Mouse (Mus musculus) MEL (cell line): ENCODE measurements around the gene Amt. TPM values are rescaled to one million over a fixed set of nuclear protein-coding genes. Genes with fewer than 3 reads are reported as not detected.

Experiments used
- DNase-seq: peaks from one replicate; pipeline ENCODE4 v3.0.0; 2011; ENCODE audit warnings: low read depth, low spot score
- H3K27ac ChIP-seq: 2 replicates; pipeline ENCODE4 v1.5.1; 2012; ENCODE audit warnings: low read depth, mild to moderate bottlenecking, control low read depth, low read length, moderate library complexity; ENCODE audit not compliant: control insufficient read depth
- H3K27me3 ChIP-seq, 2 experiments: fragments of 150-350 bp in 1 of 2; sonication (generic) in 1 of 2; 2 replicates each; pipeline ENCODE4 v1.6.1; 2012; ENCODE audit warnings: low read length in 2 of 2, mild to moderate bottlenecking in 2 of 2, improper control_type of control experiment in 1 of 2, moderate library complexity in 1 of 2; ENCODE audit not compliant: insufficient read depth in 2 of 2, control insufficient read depth in 1 of 2
- H3K36me3 ChIP-seq, 2 experiments: 2 replicates each; pipeline ENCODE4 v1.6.1; 2012 to 2014; ENCODE audit warnings: low read length in 2 of 2, improper control_type of control experiment in 1 of 2, inconsistent platforms in 1 of 2, mild to moderate bottlenecking in 1 of 2; ENCODE audit not compliant: insufficient read depth in 2 of 2, control insufficient read depth in 1 of 2
- H3K4me1 ChIP-seq, 2 experiments: fragments of 150-350 bp in 1 of 2; sonication (generic) in 1 of 2; 2 replicates each; pipeline ENCODE4 v1.6.1; 2012; ENCODE audit warnings: low read length in 2 of 2, improper control_type of control experiment in 1 of 2, mild to moderate bottlenecking in 1 of 2; ENCODE audit not compliant: insufficient read depth in 2 of 2, control insufficient read depth in 1 of 2
- H3K4me3 ChIP-seq, 2 experiments: fragments of 150-350 bp in 1 of 2; sonication (generic) in 1 of 2; 2 replicates each; pipeline ENCODE4 v1.5.1; 2012; ENCODE audit warnings: low read depth in 2 of 2, low read length in 2 of 2, mild to moderate bottlenecking in 2 of 2, moderate library complexity in 2 of 2, control low read depth in 1 of 2, improper control_type of control experiment in 1 of 2; ENCODE audit not compliant: control insufficient read depth in 1 of 2, insufficient read depth in 1 of 2
- H3K79me2 ChIP-seq: 2 replicates; pipeline ENCODE4 v1.6.1; 2012; ENCODE audit warnings: mild to moderate bottlenecking, low read length, moderate library complexity; ENCODE audit not compliant: control insufficient read depth, poor library complexity, insufficient read depth
- H3K9ac ChIP-seq: 2 replicates; pipeline ENCODE4 v1.6.1; 2012; ENCODE audit warnings: low read depth, mild to moderate bottlenecking, control low read depth, low read length, moderate library complexity; ENCODE audit not compliant: control insufficient read depth, poor library complexity, severe bottlenecking
- H3K9me3 ChIP-seq: fragments of 150-350 bp; sonication (generic); replicated peaks from 2 replicates; pipeline ENCODE4 v1.6.1; 2012; ENCODE audit warnings: mild to moderate bottlenecking, low read length, improper control_type of control experiment, moderate library complexity; ENCODE audit not compliant: insufficient read depth
- CHD2 ChIP-seq: IDR thresholded peaks from 2 replicates; pipeline ENCODE4 v1.6.1; 2011; ENCODE audit warnings: low read length, improper control_type of control experiment
- ELF1 ChIP-seq: IDR thresholded peaks from 2 replicates; pipeline ENCODE4 v1.6.1; 2014; ENCODE audit warnings: low read depth, mild to moderate bottlenecking, inconsistent platforms, low read length, improper control_type of control experiment, moderate library complexity
- EP300 ChIP-seq, 2 experiments: IDR thresholded peaks; 2 replicates each; pipeline ENCODE4 v1.6.1; 2011; ENCODE audit warnings: improper control_type of control experiment in 2 of 2, low read length in 2 of 2, low read depth in 1 of 2, mild to moderate bottlenecking in 1 of 2
- GABPA ChIP-seq: IDR thresholded peaks from 2 replicates; pipeline ENCODE4 v1.6.1; 2012; ENCODE audit warnings: low read depth, mild to moderate bottlenecking, inconsistent platforms, low read length, improper control_type of control experiment, moderate library complexity
- GATA1 ChIP-seq: IDR thresholded peaks from 2 replicates; pipeline ENCODE4 v1.6.1; 2011; ENCODE audit warnings: low read depth, low read length, improper control_type of control experiment
- HCFC1 ChIP-seq: IDR thresholded peaks from 2 replicates; pipeline ENCODE4 v1.6.1; 2012; ENCODE audit warnings: low read depth, mild to moderate bottlenecking, inconsistent platforms, low read length, improper control_type of control experiment, moderate library complexity
- KAT2A ChIP-seq: conservative IDR thresholded peaks from 2 replicates; pipeline ENCODE4 v1.6.1; 2012; ENCODE audit warnings: low read depth, low read length, improper control_type of control experiment, inconsistent platforms
- MAFK ChIP-seq: IDR thresholded peaks from 2 replicates; pipeline ENCODE4 v1.6.1; 2011; ENCODE audit warnings: low read depth, mild to moderate bottlenecking, low read length, improper control_type of control experiment, borderline replicate concordance
- MAX ChIP-seq: IDR thresholded peaks from 2 replicates; pipeline ENCODE4 v1.6.1; 2011; ENCODE audit warnings: low read length, improper control_type of control experiment
- MAZ ChIP-seq: IDR thresholded peaks from 2 replicates; pipeline ENCODE4 v1.6.1; 2012; ENCODE audit warnings: low read depth, mild to moderate bottlenecking, inconsistent platforms, low read length, improper control_type of control experiment
- MXI1 ChIP-seq: IDR thresholded peaks from 2 replicates; pipeline ENCODE4 v1.6.1; 2011; ENCODE audit warnings: mild to moderate bottlenecking, low read depth, low read length, improper control_type of control experiment
- MYB ChIP-seq: IDR thresholded peaks from 2 replicates; pipeline ENCODE4 v1.6.1; 2011; ENCODE audit warnings: mild to moderate bottlenecking, low read depth, low read length, improper control_type of control experiment
- MYC ChIP-seq: IDR thresholded peaks from 2 replicates; pipeline ENCODE4 v1.6.1; 2011; ENCODE audit warnings: low read depth, mild to moderate bottlenecking, low read length, improper control_type of control experiment, moderate library complexity
- NELFE ChIP-seq: IDR thresholded peaks from 2 replicates; pipeline ENCODE4 v1.6.1; 2011; ENCODE audit warnings: low read depth, low read length, improper control_type of control experiment
- POLR2A ChIP-seq, 2 experiments: IDR thresholded peaks; 2 replicates each; pipeline ENCODE4 v1.6.1; 2011 to 2012; ENCODE audit warnings: low read length in 2 of 2, mild to moderate bottlenecking in 2 of 2, control low read depth in 1 of 2, improper control_type of control experiment in 1 of 2, low read depth in 1 of 2, moderate library complexity in 1 of 2; ENCODE audit not compliant: control insufficient read depth in 1 of 2, insufficient read depth in 1 of 2, poor library complexity in 1 of 2
- POLR2AphosphoS2 ChIP-seq: IDR thresholded peaks from 2 replicates; pipeline ENCODE4 v1.6.1; 2011; ENCODE audit warnings: low read length, improper control_type of control experiment
- RCOR1 ChIP-seq: IDR thresholded peaks from 2 replicates; pipeline ENCODE4 v1.6.1; 2012; ENCODE audit warnings: low read depth, mild to moderate bottlenecking, inconsistent platforms, low read length, improper control_type of control experiment
- SIN3A ChIP-seq: IDR thresholded peaks from 2 replicates; pipeline ENCODE4 v1.6.1; 2012; ENCODE audit warnings: low read length, improper control_type of control experiment, inconsistent platforms
- TBP ChIP-seq: IDR thresholded peaks from 2 replicates; pipeline ENCODE4 v1.8.0; 2011; ENCODE audit warnings: low read depth, low read length, improper control_type of control experiment
- TCF12 ChIP-seq: IDR thresholded peaks from 2 replicates; pipeline ENCODE4 v1.6.1; 2014; ENCODE audit warnings: low read depth, mild to moderate bottlenecking, inconsistent platforms, low read length, improper control_type of control experiment, moderate library complexity
- ZMIZ1 ChIP-seq: IDR thresholded peaks from 2 replicates; pipeline ENCODE4 v1.6.1; 2012; ENCODE audit warnings: low read depth, mild to moderate bottlenecking, inconsistent platforms, low read length, improper control_type of control experiment, moderate library complexity
- ZNF384 ChIP-seq: IDR thresholded peaks from 2 replicates; pipeline ENCODE4 v1.6.1; 2012; ENCODE audit warnings: low read depth, mild to moderate bottlenecking, inconsistent platforms, low read length, improper control_type of control experiment
- polyA plus RNA-seq, 2 experiments: library from polyadenylated mRNA; stranded (reverse) in 1 of 2; unstranded in 1 of 2; fragments of >175 nt in 1 of 2; fragments of >200 nt in 1 of 2; gene quantifications; 2 replicates each; pipeline versions ENCODE4 v1.2.1 to v1.2.4; 2012; ENCODE audit warnings: low replicate concordance in 2 of 2, low read depth in 1 of 2; ENCODE audit not compliant: insufficient read length in 2 of 2, insufficient read depth in 1 of 2, missing spikeins in 1 of 2
- total RNA-seq: library from RNA; depleted of rRNA; stranded (reverse); fragments of 300-350 nt; gene quantifications from 2 replicates; pipeline ENCODE4 v1.2.3, GENCODE M21; 2012

Gene Amt
- total and polyA plus RNA-seq, 3 experiments, result 0.15 to 0.58 TPM; not detected in 1

DNA sequence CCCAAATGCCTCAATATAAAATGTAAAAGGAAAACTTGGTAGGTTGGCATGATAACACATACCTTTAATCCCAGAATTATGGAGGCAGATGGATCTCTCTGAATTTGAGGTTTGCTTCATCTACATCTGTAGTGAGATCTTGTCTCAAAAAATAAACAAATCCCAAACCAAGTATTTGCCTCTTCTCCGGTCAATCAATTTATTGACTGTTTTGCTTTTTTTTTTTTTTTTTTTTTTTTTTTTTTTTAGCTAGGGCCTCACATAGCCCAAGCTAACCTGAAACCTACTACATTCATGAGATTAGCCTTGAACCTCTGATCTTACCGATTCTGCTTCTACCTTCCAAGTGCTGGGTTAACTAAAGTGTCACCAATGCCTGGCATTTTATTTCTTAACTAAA, 7.3 kb upstream of the Amt start:
- Histone ChIP-seq H3K4me3 (peak overlapping the region in 1 of 2 experiments; percentile 81; a peak in 2 of 4 replicates), H3K36me3 (peaks cover 0 to 3% of the 10 kb centered on the region in 2 experiments; a peak in 2 of 4 replicates), H3K27ac (no peak overlapping the region), H3K79me2 (no peaks in the 10 kb centered on the region), H3K9me3 (no peaks in the 10 kb centered on the region), H3K4me1 (peaks cover 0 to 5% of the 10 kb centered on the region in 2 experiments; a peak in 1 of 4 replicates), H3K27me3 (no peaks in the 10 kb centered on the region), H3K9ac (no peak overlapping the region; the same call in 1 of the 2 replicates)
- no peak for DNase-seq
- TF ChIP-seq EP300 (IDR thresholded peaks at IDR 0.05; ENCODE audit: low read depth in 1 of 2, low read length in 2 of 2) (no peak), ZNF384 (peak; percentile 67), TCF12 (no peak)

- Histone ChIP-seq H3K27me3 (no peaks in the 10 kb centered on the region), H3K9ac (peak within 1 kb of the TSS; percentile 66), H3K27ac (peak within 1 kb of the TSS; percentile 64), H3K4me3 (peak within 1 kb of the TSS; percentile 74 to 81), H3K79me2 (no peaks in the 10 kb centered on the region), H3K4me1 (peaks cover 0 to 3% of the 10 kb centered on the region in 2 experiments; a peak in 1 of 4 replicates), H3K9me3 (no peaks in the 10 kb centered on the region), H3K36me3 (peaks cover 0 to 3% of the 10 kb centered on the region in 2 experiments; a peak in 2 of 4 replicates)
- DNase-seq, result peak; percentile 98
- TF ChIP-seq GABPA (0 out of 2 replicates have a peak, but pooled peaks have one; percentile 9), MYB (peak; percentile 85), MAFK (no peak), ELF1 (peak; percentile 63; the same call in 1 of the 2 replicates), GATA1 (peak; percentile 86), NELFE (peak; percentile 69), SIN3A (peak; percentile 89), HCFC1 (peak; percentile 100), TBP (peak; percentile 87), CHD2 (peak; percentile 84), TCF12 (no peak), MYC (0 out of 2 replicates have a peak, but pooled peaks have one; percentile 53), POLR2A (IDR thresholded peaks at IDR 0.05; ENCODE audit: control insufficient read depth in 1 of 2, insufficient read depth in 1 of 2, low read depth in 1 of 2, low read length in 2 of 2, poor library complexity in 1 of 2) (peak; percentile 54 to 86; a peak in 2 of 4 replicates), KAT2A (peak; percentile 95), RCOR1 (peak; percentile 22; the same call in 1 of the 2 replicates), ZNF384 (no peak), MAZ (no peak), ZMIZ1 (peak; percentile 50; the same call in 1 of the 2 replicates), POLR2AphosphoS2 (peak; percentile 50; the same call in 1 of the 2 replicates), MAX (peak; percentile 14; the same call in 1 of the 2 replicates), MXI1 (peak; percentile 67)
Measured at GRCm38 (mm10) chr9:108290016-108290750, 6.5 kb upstream of the Amt start, which contains the start of gene Nicn1. TSS of gene Nicn1 (plus strand) at chr9:108290429.
